Mouse (Mus musculus): ENCODE data around the gene Tmem215.

The Tmem215 gene

GRCm38 (mm10) chr4:40471880-40472279 is at the start of gene Tmem215:
Tmem215 (plus strand) TSS chr4:40472180.
- no peak for DNase-seq (ENCODE audit: low read depth, low spot score)

GRCm38 (mm10) chr4:40431916-40432315 is 40.1 kb upstream of the Tmem215 start:
- no peak for DNase-seq (ENCODE audit: low read depth, low spot score)

GRCm38 (mm10) chr4:40433379-40433778 is 38.6 kb upstream of the Tmem215 start:
- no peak for DNase-seq (ENCODE audit: low read depth, low spot score)

GRCm38 (mm10) chr4:40434388-40434787 is 37.6 kb upstream of the Tmem215 start:
- no peak for DNase-seq (ENCODE audit: low read depth, low spot score)

- DNase-seq (ENCODE audit: low read depth, low spot score) = no peak
Measured at GRCm38 (mm10) chr4:40443565-40443964, 28.4 kb upstream of the Tmem215 start.

- peak; percentile 47 for DNase-seq (ENCODE audit: low read depth, low spot score)
Measured at GRCm38 (mm10) chr4:40472700-40473530, 935 bp downstream of the Tmem215 start.

- DNase-seq (ENCODE audit: low read depth, low spot score) = no peak
Measured at GRCm38 (mm10) chr4:40473911-40474310, 1.9 kb downstream of the Tmem215 start.

- DNase-seq (ENCODE audit: low read depth, low spot score) = no peak
Measured at GRCm38 (mm10) chr4:40477963-40478362, 6.0 kb downstream of the Tmem215 start.

- no peak for DNase-seq (ENCODE audit: low read depth, low spot score)
Measured at GRCm38 (mm10) chr4:40486546-40486945, 14.6 kb downstream of the Tmem215 start.

- no peak for DNase-seq (ENCODE audit: low read depth, low spot score)
Measured at GRCm38 (mm10) chr4:40491731-40492130, 19.8 kb downstream of the Tmem215 start.

- DNase-seq (ENCODE audit: low read depth, low spot score) = no peak
Measured at GRCm38 (mm10) chr4:40496354-40496753, 24.4 kb downstream of the Tmem215 start.

- no peak for DNase-seq (ENCODE audit: low read depth, low spot score)
Measured at GRCm38 (mm10) chr4:40496828-40497227, 24.8 kb downstream of the Tmem215 start.

GRCm38 (mm10) chr4:40499812-40500591 is 28.0 kb downstream of the Tmem215 start:
- no peak for DNase-seq (ENCODE audit: low read depth, low spot score)

GRCm38 (mm10) chr4:40502459-40502858 is 30.5 kb downstream of the Tmem215 start:
- DNase-seq (ENCODE audit: low read depth, low spot score) = no peak

- DNase-seq (ENCODE audit: low read depth, low spot score) = no peak
Measured at GRCm38 (mm10) chr4:40509534-40509933, 37.6 kb downstream of the Tmem215 start.

- no peak for DNase-seq (ENCODE audit: low read depth, low spot score)
Measured at GRCm38 (mm10) chr4:40513235-40513634, 41.3 kb downstream of the Tmem215 start.

- no peak for DNase-seq (ENCODE audit: low read depth, low spot score)
Measured at GRCm38 (mm10) chr4:40518545-40519324, 46.8 kb downstream of the Tmem215 start.

All from R1 (cell line).